Mouse (Mus musculus): ENCODE measurements around the gene Zfp869. TPM values are rescaled to one million over a fixed set of nuclear protein-coding genes. Genes with fewer than 3 reads are reported as not detected.
"Not testable (repeated sequence)": the region's sequence is repeated elsewhere in the genome, so short reads cannot be mapped to it uniquely, and the experiment has no call there.

Zfp869 gene
- polyA plus RNA-seq, 1 experiment from 2014 or later = 37.0 TPM

GRCm38 (mm10) chr8:69716403-69717231 is 6.1 kb upstream of the Zfp869 start:
- peak overlapping the region; percentile 99 for H3K27ac ChIP-seq (replicated peaks; ENCODE audit: low read depth, low read length)
- H3K4me3 ChIP-seq (ENCODE audit: low read depth, low read length) = peak overlapping the region; percentile 94
- H3K36me3 ChIP-seq (ENCODE audit: control insufficient read depth, insufficient read depth, low read length) = no peaks in the 10 kb centered on the region
- H3K4me1 ChIP-seq (ENCODE audit: control insufficient read depth, insufficient read depth, low read length) = peaks cover 5% of the 10 kb centered on the region
- under 1% methylated on average over 48 of the region's 52 CpGs for WGBS
- H3K4me2 ChIP-seq (ENCODE audit: low read depth, severe bottlenecking) = peak overlapping the region; percentile 43; the same call in 1 of the 2 replicates
- no peaks in the 10 kb centered on the region for H3K27me3 ChIP-seq (ENCODE audit: control insufficient read depth, insufficient read depth, low read length)
- no peaks in the 10 kb centered on the region for H3K9me3 ChIP-seq (ENCODE audit: control insufficient read depth, low read length)
- H3K9ac ChIP-seq (ENCODE audit: low read length) = peak overlapping the region; percentile 98
- ATAC-seq (ENCODE audit: insufficient number of reproducible peaks, low FRiP score, low TSS enrichment, low read depth) (peak; percentile 99), DNase-seq (ENCODE audit: low spot score) (peak; percentile 95)

- Histone ChIP-seq H3K27me3 (ENCODE audit: control insufficient read depth, insufficient read depth, low read length) (no peaks in the 10 kb centered on the region), H3K4me2 (ENCODE audit: low read depth, severe bottlenecking) (peak overlapping the region; percentile 22), H3K4me3 (ENCODE audit: low read depth, low read length) (no peak overlapping the region; the same call in 1 of the 2 replicates), H3K4me1 (ENCODE audit: control insufficient read depth, insufficient read depth, low read length) (peaks cover 5% of the 10 kb centered on the region), H3K9me3 (ENCODE audit: control insufficient read depth, low read length) (no peaks in the 10 kb centered on the region), H3K36me3 (ENCODE audit: control insufficient read depth, insufficient read depth, low read length) (no peaks in the 10 kb centered on the region), H3K27ac (replicated peaks; ENCODE audit: low read depth, low read length) (no peak overlapping the region), H3K9ac (ENCODE audit: low read length) (0 out of 2 replicates have a peak overlapping the region, but pooled peaks have one; percentile 27)
- ATAC-seq (ENCODE audit: insufficient number of reproducible peaks, low FRiP score, low TSS enrichment, low read depth) (no peak), DNase-seq (ENCODE audit: low spot score) (no peak)
- WGBS = 88% methylated on average over 6 of the region's 6 CpGs
These were observed 4.8 kb upstream of the Zfp869 start for GRCm38 (mm10) chr8:69715366-69715765.

- H3K27me3 ChIP-seq (ENCODE audit: control insufficient read depth, insufficient read depth, low read length) = no peaks in the 10 kb centered on the region
- ATAC-seq (ENCODE audit: insufficient number of reproducible peaks, low FRiP score, low TSS enrichment, low read depth) = no peak
These were observed 3.0 kb upstream of the Zfp869 start for GRCm38 (mm10) chr8:69713516-69713915.

GRCm38 (mm10) chr8:69701810-69702209 is 8.7 kb downstream of the Zfp869 start:
- peaks cover 29% of the 10 kb centered on the region for H3K36me3 ChIP-seq (ENCODE audit: control insufficient read depth, insufficient read depth, low read length)

More at GRCm38 (mm10) chr8:69713516-69713915, 3.0 kb upstream of the Zfp869 start:
- Histone ChIP-seq H3K4me2 (ENCODE audit: low read depth, severe bottlenecking) (no peak overlapping the region), H3K4me1 (ENCODE audit: control insufficient read depth, insufficient read depth, low read length) (peaks cover 5% of the 10 kb centered on the region), H3K9me3 (ENCODE audit: control insufficient read depth, low read length) (no peaks in the 10 kb centered on the region), H3K27ac (replicated peaks; ENCODE audit: low read depth, low read length) (no peak overlapping the region), H3K9ac (ENCODE audit: low read length) (no peak overlapping the region), H3K36me3 (ENCODE audit: control insufficient read depth, insufficient read depth, low read length) (peaks cover 12% of the 10 kb centered on the region), H3K4me3 (ENCODE audit: low read depth, low read length) (no peak overlapping the region)
- DNase-seq (ENCODE audit: low spot score) = no peak
- 90% methylated on average over 8 of the region's 8 CpGs for WGBS

GRCm38 (mm10) chr8:69665051-69665450 is 45.5 kb downstream of the Zfp869 start:
- ATAC-seq (ENCODE audit: insufficient number of reproducible peaks, low FRiP score, low TSS enrichment, low read depth); H3K27me3 ChIP-seq (ENCODE audit: control insufficient read depth, insufficient read depth, low read length); H3K36me3 ChIP-seq (ENCODE audit: control insufficient read depth, insufficient read depth, low read length); H3K9ac ChIP-seq (ENCODE audit: low read length); DNase-seq (ENCODE audit: low spot score); H3K4me3 ChIP-seq (ENCODE audit: low read depth, low read length); H3K4me2 ChIP-seq (ENCODE audit: low read depth, severe bottlenecking); H3K4me1 ChIP-seq (ENCODE audit: control insufficient read depth, insufficient read depth, low read length); H3K9me3 ChIP-seq (ENCODE audit: control insufficient read depth, low read length); H3K27ac ChIP-seq (replicated peaks; ENCODE audit: low read depth, low read length): not testable (repeated sequence)
- 74% methylated on average over 2 of the region's 2 CpGs for WGBS

More at GRCm38 (mm10) chr8:69701810-69702209, 8.7 kb downstream of the Zfp869 start:
- no peak overlapping the region for H3K9ac ChIP-seq (ENCODE audit: low read length)
- H3K9me3 ChIP-seq (ENCODE audit: control insufficient read depth, low read length) = no peaks in the 10 kb centered on the region
- no peak for ATAC-seq (ENCODE audit: insufficient number of reproducible peaks, low FRiP score, low TSS enrichment, low read depth)
- no peak overlapping the region for H3K4me2 ChIP-seq (ENCODE audit: low read depth, severe bottlenecking)
- no peak for DNase-seq (ENCODE audit: low spot score)
- WGBS = 74% methylated on average over 6 of the region's 6 CpGs
- H3K4me3 ChIP-seq (ENCODE audit: low read depth, low read length) = no peak overlapping the region
- no peaks in the 10 kb centered on the region for H3K4me1 ChIP-seq (ENCODE audit: control insufficient read depth, insufficient read depth, low read length)
- H3K27me3 ChIP-seq (ENCODE audit: control insufficient read depth, insufficient read depth, low read length) = no peaks in the 10 kb centered on the region
- no peak overlapping the region for H3K27ac ChIP-seq (replicated peaks; ENCODE audit: low read depth, low read length)

GRCm38 (mm10) chr8:69661294-69661693 is 49.2 kb downstream of the Zfp869 start:
- Histone ChIP-seq H3K27me3 (ENCODE audit: control insufficient read depth, insufficient read depth, low read length) (no peaks in the 10 kb centered on the region), H3K9me3 (ENCODE audit: control insufficient read depth, low read length) (no peaks in the 10 kb centered on the region), H3K4me1 (ENCODE audit: control insufficient read depth, insufficient read depth, low read length) (no peaks in the 10 kb centered on the region), H3K27ac (replicated peaks; ENCODE audit: low read depth, low read length) (no peak overlapping the region), H3K36me3 (ENCODE audit: control insufficient read depth, insufficient read depth, low read length) (no peaks in the 10 kb centered on the region), H3K9ac (ENCODE audit: low read length) (no peak overlapping the region), H3K4me3 (ENCODE audit: low read depth, low read length) (no peak overlapping the region), H3K4me2 (ENCODE audit: low read depth, severe bottlenecking) (no peak overlapping the region)
- ATAC-seq (ENCODE audit: insufficient number of reproducible peaks, low FRiP score, low TSS enrichment, low read depth) (no peak), DNase-seq (ENCODE audit: low spot score) (no peak)

Other genes starting within 250 kb of the Zfp869 start
- gene Gm7697, start 187.7 kb downstream of the Zfp869 start, polyA plus RNA-seq (2014; fragmentation: Nextera tagmentation; extraction: Ambion mirVana) = not detected in 2 replicates
- gene Zfp868, start 85.2 kb downstream of the Zfp869 start, polyA plus RNA-seq (2014; fragmentation: Nextera tagmentation; extraction: Ambion mirVana) = 31.2 and 34.2 TPM in 2 replicates
- gene Zfp964, start 56.2 kb downstream of the Zfp869 start, polyA plus RNA-seq (2014; fragmentation: Nextera tagmentation; extraction: Ambion mirVana) = 2.2 and 2.7 TPM in 2 replicates
- gene Zfp963, start 39.2 kb upstream of the Zfp869 start, polyA plus RNA-seq (2014; fragmentation: Nextera tagmentation; extraction: Ambion mirVana) = 6.0 and 6.1 TPM in 2 replicates
- gene Gm20422, start 64.2 kb upstream of the Zfp869 start, polyA plus RNA-seq (2014; fragmentation: Nextera tagmentation; extraction: Ambion mirVana) = 1.8 TPM in 1 of 2 replicates, not detected in the other
- 48.8 and 51.8 TPM in 2 replicates for gene Atp13a1, start 80.4 kb upstream of the Zfp869 start, polyA plus RNA-seq (2014; fragmentation: Nextera tagmentation; extraction: Ambion mirVana)
- 39.0 and 41.5 TPM in 2 replicates for gene Zfp866, start 80.5 kb upstream of the Zfp869 start, polyA plus RNA-seq (2014; fragmentation: Nextera tagmentation; extraction: Ambion mirVana)
- 5.0 and 5.8 TPM in 2 replicates for gene Gmip, start 98.0 kb upstream of the Zfp869 start, polyA plus RNA-seq (2014; fragmentation: Nextera tagmentation; extraction: Ambion mirVana)
- 2.1 and 2.3 TPM in 2 replicates for gene Lpar2, start 111.7 kb upstream of the Zfp869 start, polyA plus RNA-seq (2014; fragmentation: Nextera tagmentation; extraction: Ambion mirVana)
- gene Pbx4, start 121.8 kb upstream of the Zfp869 start, polyA plus RNA-seq (2014; fragmentation: Nextera tagmentation; extraction: Ambion mirVana) = 11.2 and 11.5 TPM in 2 replicates
- 0.28 and 0.35 TPM in 2 replicates for gene Cilp2, start 177.0 kb upstream of the Zfp869 start, polyA plus RNA-seq (2014; fragmentation: Nextera tagmentation; extraction: Ambion mirVana)
- 4.4 and 4.9 TPM in 2 replicates for gene Tssk6, start 191.5 kb upstream of the Zfp869 start, polyA plus RNA-seq (2014; fragmentation: Nextera tagmentation; extraction: Ambion mirVana)
- gene Ndufa13, start 191.8 kb upstream of the Zfp869 start, polyA plus RNA-seq (2014; fragmentation: Nextera tagmentation; extraction: Ambion mirVana) = 164 and 168 TPM in 2 replicates
- 2.5 and 4.3 TPM in 2 replicates for gene Yjefn3, start 192.0 kb upstream of the Zfp869 start, polyA plus RNA-seq (2014; fragmentation: Nextera tagmentation; extraction: Ambion mirVana)